14 mouse cellular contexts compared by ENCODE assay signal in the genomic region with DNA sequence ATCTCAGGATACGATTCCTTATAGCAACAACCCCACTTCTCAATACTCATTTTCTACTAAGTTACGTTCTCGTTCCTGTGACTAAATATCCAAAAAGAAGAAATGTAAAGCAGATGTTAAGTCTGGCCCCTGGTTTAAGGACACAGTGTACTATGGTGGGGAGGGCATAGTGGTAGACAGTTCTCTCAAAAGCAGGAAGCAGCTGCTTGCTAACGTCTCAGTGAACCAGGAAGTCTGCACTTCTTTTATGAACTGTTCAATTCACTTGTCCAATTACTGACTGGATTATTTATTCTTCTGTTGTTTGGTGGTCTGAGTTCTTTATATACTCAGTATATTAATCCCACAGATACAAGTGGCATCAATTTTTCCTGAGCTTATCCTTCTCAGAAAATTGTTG. TPM values are rescaled to one million over a fixed set of nuclear protein-coding genes. Genes with fewer than 3 reads are reported as not detected.
DNase-seq lines count a peak whose midpoint lies in the region; ATAC-seq lines count a peak whose summit lies in the region.
"Had no signal": no experiment of that assay in that cellular context is flagged by ENCODE, and none has a peak within 500 bp of the region (broad histone marks: within the 10 kb centered on the region; RNA-seq: fewer than 3 reads in every experiment).

No protein-coding gene starts in this region.

- no peak overlapping the region for H3K4me2 ChIP-seq in embryonic facial prominence, embryonic 14.5 days (ENCODE audit: low read depth, low read length)
- H3K4me2 ChIP-seq in forebrain, embryonic 12.5 days, result no peak overlapping the region
- H3K4me2 ChIP-seq: hindbrain, embryonic 12.5 days; kidney, embryonic 15.5 days; limb, embryonic 12.5 days had no signal

- no peak overlapping the region for H3K27ac ChIP-seq in embryonic facial prominence, embryonic 14.5 days (replicated peaks; ENCODE audit: low read depth, low read length)
- no peak overlapping the region for H3K27ac ChIP-seq in forebrain, embryonic 12.5 days
- H3K27ac ChIP-seq: hindbrain, embryonic 12.5 days; kidney, embryonic 15.5 days; limb, embryonic 12.5 days had no signal

- H3K9me3 ChIP-seq in embryonic facial prominence, embryonic 14.5 days (ENCODE audit: control insufficient read depth, low read length), result no peaks in the 10 kb centered on the region
- no peaks in the 10 kb centered on the region for H3K9me3 ChIP-seq in forebrain, embryonic 12.5 days
- H3K9me3 ChIP-seq: hindbrain, embryonic 12.5 days; kidney, embryonic 15.5 days; limb, embryonic 12.5 days had no signal

- no peak overlapping the region for H3K4me3 ChIP-seq in embryonic facial prominence, embryonic 14.5 days (ENCODE audit: low read depth, low read length)
- H3K4me3 ChIP-seq in forebrain, embryonic 12.5 days (replicated peaks), result no peak overlapping the region
- H3K4me3 ChIP-seq: erythroblast, embryonic 14.5 days; hindbrain, embryonic 12.5 days; kidney, embryonic 15.5 days; limb, embryonic 12.5 days; myocyte had no signal

- DNase-seq in lung, postnatal 36 days, result peak; percentile 23
- DNase-seq in lung, adult 18-20 months, result no peak
- DNase-seq in embryonic facial prominence, embryonic 14.5 days (ENCODE audit: low spot score), result peak; percentile 16
- peak; percentile 36 for DNase-seq in naive thymus-derived CD4-positive, alpha-beta T cell, adult 2 months (ENCODE audit: low read depth)
- DNase-seq in gastrocnemius, postnatal 36 days, result no peak
- DNase-seq: cerebellum, postnatal 25 days; layer of hippocampus, postnatal 36 days had no signal

- WGBS in embryonic facial prominence, embryonic 14.5 days, result 31% methylated on average over 4 of the region's 4 CpGs
- 56% methylated on average over 4 of the region's 4 CpGs for WGBS in forebrain, embryonic 12.5 days

- intact Hi-C loops in gastrocnemius, postnatal 36 days (cut with DNase I), result no loop called here

- no peak overlapping the region for H3K9ac ChIP-seq in embryonic facial prominence, embryonic 14.5 days (ENCODE audit: low read depth, low read length)
- no peak overlapping the region for H3K9ac ChIP-seq in forebrain, embryonic 12.5 days
- H3K9ac ChIP-seq: hindbrain, embryonic 12.5 days; kidney, embryonic 15.5 days; limb, embryonic 12.5 days had no signal

- no peaks in the 10 kb centered on the region for H3K36me3 ChIP-seq in embryonic facial prominence, embryonic 14.5 days (ENCODE audit: control insufficient read depth, insufficient read depth, low read length)
- H3K36me3 ChIP-seq in forebrain, embryonic 12.5 days (replicated peaks), result no peaks in the 10 kb centered on the region
- H3K36me3 ChIP-seq: hindbrain, embryonic 12.5 days; kidney, embryonic 15.5 days had no signal

- H3K4me1 ChIP-seq in embryonic facial prominence, embryonic 14.5 days (ENCODE audit: control insufficient read depth, insufficient read depth, low read length), result 0 out of 2 replicates have a peak, but pooled peaks cover 8% of the 10 kb centered on the region
- H3K4me1 ChIP-seq in forebrain, embryonic 12.5 days, result peaks cover 14% of the 10 kb centered on the region
- H3K4me1 ChIP-seq: hindbrain, embryonic 12.5 days had no signal

- peak; percentile 79 for ATAC-seq in CD4-positive, CD25-positive, alpha-beta regulatory T cell, adult 4 months
- ATAC-seq in embryonic facial prominence, embryonic 14.5 days (ENCODE audit: low read depth), result no peak
- no peak for ATAC-seq in forebrain, embryonic 12.5 days (ENCODE audit: low FRiP score)

- H3K27me3 ChIP-seq in embryonic facial prominence, embryonic 14.5 days (replicated peaks; ENCODE audit: control insufficient read depth, insufficient read depth, low read length), result no peaks in the 10 kb centered on the region
- no peaks in the 10 kb centered on the region for H3K27me3 ChIP-seq in forebrain, embryonic 12.5 days
- H3K27me3 ChIP-seq: hindbrain, embryonic 12.5 days; kidney, embryonic 15.5 days; limb, embryonic 12.5 days had no signal

RNA-seq across cellular contexts. Expression of gene Rbm26, which starts 12.3 kb away (rescaled TPM):
- 10 to 100 TPM; 38.5 to 46.9 TPM for polyA plus RNA-seq in CD4-positive, CD25-positive, alpha-beta regulatory T cell, adult 4 months (2017; shearing (Covaris generic))
- 33.4 and 38.8 TPM in 2 replicates for polyA plus RNA-seq in embryonic facial prominence, embryonic 14.5 days (2014; fragmentation: Nextera tagmentation; extraction: Ambion mirVana)
- 10 to 100 TPM; 15.1 to 16.9 TPM for total RNA-seq in gastrocnemius, postnatal 36 days (2021)
- 43.7 and 48.2 TPM in 2 replicates for polyA plus RNA-seq in forebrain, embryonic 12.5 days (2016; fragmentation: Nextera tagmentation; extraction: Ambion mirVana)

Comparison
In these comparisons a context has a peak if more than half of its experiments do, and no peak if none do; other contexts are left out.
1. DNase-seq: peak in lung, postnatal 36 days (single experiment), embryonic facial prominence, embryonic 14.5 days (single experiment) and naive thymus-derived CD4-positive, alpha-beta T cell, adult 2 months (single experiment); none in lung, adult 18-20 months (0 of 2) and gastrocnemius, postnatal 36 days (0 of 2).